Mouse (Mus musculus) erythroblast, embryonic 14.5 days (primary cell): Measurements from ENCODE around the gene Mup16. TPM values are rescaled to one million over a fixed set of nuclear protein-coding genes. Genes with fewer than 3 reads are reported as not detected.
"Not testable (repeated sequence)": the region's sequence is repeated elsewhere in the genome, so short reads cannot be mapped to it uniquely, and the experiment has no call there.

Source experiments
- H3K27me3 ChIP-seq: 2 replicates; pipeline ENCODE4 v1.6.1; 2012; ENCODE audit warnings: inconsistent platforms; ENCODE audit not compliant: control insufficient read depth
- H3K36me3 ChIP-seq: 2 replicates; pipeline ENCODE4 v1.6.1; 2012; ENCODE audit warnings: mild to moderate bottlenecking, inconsistent platforms; ENCODE audit not compliant: control insufficient read depth
- H3K4me1 ChIP-seq: 2 replicates; pipeline ENCODE4 v1.6.1; 2012; ENCODE audit warnings: inconsistent platforms; ENCODE audit not compliant: control insufficient read depth
- H3K4me3 ChIP-seq: replicated peaks from 2 replicates; pipeline ENCODE3; 2012; ENCODE audit warnings: moderate library complexity, mild to moderate bottlenecking, inconsistent platforms
- H3K9me3 ChIP-seq: 2 replicates; pipeline ENCODE4 v1.6.1; 2012; ENCODE audit warnings: low read length, inconsistent platforms, mixed read lengths; ENCODE audit not compliant: control insufficient read depth
- polyA plus RNA-seq: library from polyadenylated mRNA; stranded (reverse); fragments of >175 nt; gene quantifications from 2 replicates; pipeline ENCODE4 v1.2.3, GENCODE M21; 2012

Gene Mup16
- polyA plus RNA-seq = not detected in 2 replicates

- H3K36me3 ChIP-seq, H3K27me3 ChIP-seq, H3K4me3 ChIP-seq, H3K9me3 ChIP-seq, H3K4me1 ChIP-seq: not testable (repeated sequence)
Measured at GRCm38 (mm10) chr4:61519431-61519830, at the start of gene Mup16. Gene Mup16, minus strand, starts transcription at chr4:61519531.

DNA sequence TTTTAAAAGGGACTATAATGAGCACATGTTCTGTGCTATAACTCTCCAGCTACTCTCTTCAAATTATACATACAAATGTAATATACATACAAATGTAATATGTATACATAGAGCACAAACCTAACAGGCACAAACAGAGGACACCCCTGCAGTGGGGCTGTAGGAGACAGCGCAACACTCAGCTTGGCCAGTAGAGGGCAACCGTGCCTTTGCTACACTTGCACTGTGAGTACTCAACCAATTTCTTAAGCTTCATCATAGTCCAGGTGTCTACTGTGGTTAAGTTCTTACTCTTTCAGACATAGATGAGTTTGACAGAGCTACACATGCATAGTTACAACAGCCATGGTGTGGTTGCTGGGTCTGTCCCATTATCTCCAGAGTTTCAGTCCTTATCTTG, 36.6 kb upstream of the Mup16 start:
- H3K4me3 ChIP-seq, H3K36me3 ChIP-seq, H3K4me1 ChIP-seq, H3K9me3 ChIP-seq, H3K27me3 ChIP-seq: not testable (repeated sequence)

Other genes starting within 250 kb of the Mup16 start
- gene Mup14, start 215.5 kb downstream of the Mup16 start, polyA plus RNA-seq = not detected in 2 replicates
- gene Mup15, start 79.8 kb downstream of the Mup16 start, polyA plus RNA-seq = not detected in 2 replicates
- not detected in 2 replicates for gene Mup17, start 76.3 kb upstream of the Mup16 start, polyA plus RNA-seq
- not detected in 2 replicates for gene Mup18, start 154.6 kb upstream of the Mup16 start, polyA plus RNA-seq